Mouse (Mus musculus): ENCODE measurements around the gene Slc9b1.

The Slc9b1 gene

DNA sequence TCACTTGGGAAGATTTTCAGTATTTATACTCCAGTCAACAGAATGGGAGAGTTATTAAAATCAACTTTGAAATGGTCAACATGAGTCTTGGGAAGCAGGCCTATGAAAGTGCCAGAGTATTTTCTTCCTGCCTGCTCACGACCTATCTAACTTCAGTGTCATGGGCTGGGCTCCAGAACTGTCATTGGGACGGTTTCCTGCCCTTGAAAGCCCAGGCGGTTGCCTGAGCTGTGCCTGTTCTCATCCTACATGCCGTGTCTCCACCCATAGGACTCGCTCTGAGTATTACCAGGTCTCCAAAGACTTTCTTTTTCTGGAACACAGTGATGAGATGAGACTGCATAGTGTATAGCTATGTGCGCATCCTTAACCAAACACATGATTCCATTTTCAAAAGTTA lies 45.4 kb downstream of the Slc9b1 start:
- no peak for DNase-seq (ENCODE audit: low read depth)

DNA sequence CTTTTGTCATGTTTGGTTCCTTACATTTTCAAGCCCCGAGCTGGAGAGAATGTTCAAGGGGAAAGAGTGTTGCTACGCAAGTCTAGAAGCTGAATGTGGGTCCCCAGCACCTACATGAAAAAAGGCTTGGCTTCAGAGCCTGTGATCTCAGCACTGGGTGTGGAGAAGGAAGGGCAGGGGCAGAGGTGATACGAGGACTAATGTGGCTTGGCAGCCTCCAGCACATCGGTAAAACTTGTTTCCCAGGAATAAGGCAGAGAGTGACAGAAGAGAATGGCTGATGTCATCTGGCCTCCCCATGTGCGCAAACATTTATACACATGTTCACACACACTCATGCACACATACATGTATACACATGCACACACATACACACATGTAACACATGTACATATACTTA lies 47.3 kb downstream of the Slc9b1 start:
- no peak for DNase-seq (ENCODE audit: low read depth)

DNA sequence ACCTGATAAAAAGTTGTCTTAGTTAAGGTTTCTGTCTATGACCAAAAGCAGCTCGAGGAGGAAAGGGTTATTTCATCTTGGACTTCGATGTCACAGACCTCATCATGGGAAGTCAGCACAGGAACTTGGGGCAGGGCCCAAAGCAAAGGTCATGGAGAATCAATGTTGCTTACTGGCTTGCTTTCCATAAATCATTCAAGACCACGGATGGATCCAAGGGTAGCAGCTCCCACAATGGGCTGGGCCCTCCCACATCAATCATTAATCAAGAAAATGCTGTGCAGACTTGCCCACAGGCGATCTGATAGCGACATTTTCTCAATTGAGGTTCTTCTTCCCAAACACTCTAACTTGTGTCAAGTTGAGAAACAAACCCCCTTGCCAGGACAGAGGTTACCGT lies 48.3 kb downstream of the Slc9b1 start:
- DNase-seq (ENCODE audit: low read depth) = no peak

DNA sequence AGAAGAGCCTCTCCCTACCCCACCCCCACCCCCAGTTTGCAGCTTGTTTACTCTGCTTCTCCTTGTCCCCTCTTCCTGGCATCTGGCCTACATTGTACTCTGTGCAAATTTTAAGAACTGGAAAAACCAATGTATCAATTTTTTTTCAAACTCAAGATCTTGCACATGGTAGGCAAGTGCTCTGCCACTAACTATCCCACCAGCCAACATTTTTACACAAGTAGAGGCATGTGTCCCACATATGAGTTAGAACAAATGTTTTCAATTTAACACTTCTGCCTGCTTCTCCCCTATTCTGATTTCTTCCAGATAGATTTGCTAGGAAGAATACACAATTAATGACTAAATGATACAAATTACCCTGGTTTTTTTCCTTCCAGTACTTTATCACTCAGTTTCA lies 49.3 kb downstream of the Slc9b1 start:
- DNase-seq (ENCODE audit: low read depth) = no peak

DNA sequence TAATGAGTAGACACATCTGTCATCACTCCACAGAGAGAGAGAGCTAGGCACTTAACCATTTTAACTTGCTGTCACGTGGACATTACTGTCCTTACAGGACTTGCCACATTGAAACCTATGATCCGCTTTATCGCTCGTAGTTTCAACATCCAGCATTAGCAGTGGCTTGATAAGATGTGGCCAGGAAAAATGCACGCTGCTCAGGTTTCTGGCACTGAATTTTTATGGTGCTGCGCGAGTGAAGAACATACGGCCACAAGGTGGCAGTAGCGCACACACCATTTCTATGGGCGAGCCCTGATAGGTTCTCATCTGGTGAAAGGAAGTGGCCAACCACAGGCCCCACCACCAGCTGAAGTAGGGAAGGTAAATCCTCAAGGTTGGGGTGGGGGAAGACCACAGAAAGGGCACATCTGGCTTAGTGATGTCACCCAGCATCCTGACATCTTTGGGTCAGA lies 54.4 kb downstream of the Slc9b1 start:
- DNase-seq (ENCODE audit: low read depth) = peak; percentile 96

DNA sequence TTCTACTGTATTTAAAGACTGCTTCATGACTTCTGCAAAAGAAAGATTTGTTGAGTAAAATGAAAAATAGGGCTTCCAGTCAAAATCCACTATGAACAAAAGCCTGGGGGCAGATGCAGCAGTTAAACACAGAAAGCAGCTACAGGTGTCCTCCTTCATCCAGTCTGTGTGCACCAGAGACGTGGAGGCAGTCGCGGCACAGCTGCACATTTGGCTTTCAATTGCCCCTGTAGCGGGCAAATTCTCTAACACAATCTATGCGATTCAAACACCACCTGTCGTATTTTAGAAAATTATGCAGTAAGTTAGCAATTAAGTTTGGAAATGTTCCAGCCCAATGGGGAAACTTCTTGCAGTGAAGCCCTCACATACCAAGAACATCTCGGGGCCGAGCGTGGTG lies 55.4 kb downstream of the Slc9b1 start:
- no peak for DNase-seq (ENCODE audit: low read depth)

DNA sequence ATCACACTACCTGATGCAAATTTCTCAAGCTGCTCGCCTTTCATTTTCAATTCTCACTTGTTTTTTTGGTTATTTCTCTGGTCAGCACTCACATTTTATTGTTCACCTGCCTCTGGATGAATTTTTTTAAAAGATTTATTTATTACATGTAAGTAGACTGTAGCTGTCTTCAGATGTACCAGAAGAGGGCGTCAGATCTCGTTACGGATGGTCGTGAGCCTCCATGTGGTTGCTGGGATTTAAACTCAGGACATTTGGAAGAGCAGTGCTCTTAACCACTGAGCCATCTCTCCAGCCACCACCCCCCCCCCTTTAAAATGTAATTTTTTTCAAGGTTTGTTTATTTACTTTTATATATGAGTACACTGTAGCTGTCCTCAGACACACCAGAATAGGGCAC lies 56.0 kb downstream of the Slc9b1 start:
- DNase-seq (ENCODE audit: low read depth) = no peak

DNA sequence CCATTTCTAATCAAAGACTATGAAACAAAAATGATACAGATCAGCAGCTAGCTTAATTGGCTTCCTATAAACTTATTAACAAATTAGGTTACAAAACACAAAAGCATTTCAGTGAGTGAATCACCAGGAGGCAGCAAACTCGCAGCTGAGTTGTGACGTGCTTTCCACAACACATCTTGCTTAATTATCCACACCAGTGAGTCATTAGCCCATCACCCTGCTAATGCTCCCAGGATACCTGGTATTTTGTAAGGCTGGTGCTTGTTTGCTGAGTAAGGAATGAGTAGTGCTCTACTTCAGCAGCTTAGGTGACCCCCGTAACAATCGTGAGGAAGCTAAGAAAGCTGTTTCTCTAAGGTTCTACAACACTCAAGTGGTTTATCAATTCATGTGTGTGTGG lies 56.8 kb downstream of the Slc9b1 start:
- no peak for DNase-seq (ENCODE audit: low read depth)

DNA sequence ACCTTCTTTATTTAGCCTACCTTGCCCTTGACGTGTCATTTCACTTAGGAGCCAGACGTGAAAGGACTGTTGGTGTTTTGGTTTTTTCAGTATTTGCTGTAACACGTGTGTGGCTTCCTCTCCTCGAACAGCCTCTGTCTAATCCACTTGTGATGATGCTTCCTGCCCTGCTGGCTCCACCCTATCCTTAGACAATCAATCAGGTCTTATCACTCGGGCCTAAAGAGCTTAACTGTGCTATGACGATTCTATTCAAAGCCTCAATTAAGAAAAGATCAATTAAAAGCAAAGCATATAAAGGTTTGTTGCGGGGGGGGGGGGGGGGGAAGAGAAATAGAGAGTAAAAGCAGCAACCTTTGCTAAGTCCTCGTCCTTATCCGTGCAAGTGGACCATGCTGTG lies 59.5 kb downstream of the Slc9b1 start:
- peak; percentile 42 for DNase-seq (ENCODE audit: low read depth)

DNA sequence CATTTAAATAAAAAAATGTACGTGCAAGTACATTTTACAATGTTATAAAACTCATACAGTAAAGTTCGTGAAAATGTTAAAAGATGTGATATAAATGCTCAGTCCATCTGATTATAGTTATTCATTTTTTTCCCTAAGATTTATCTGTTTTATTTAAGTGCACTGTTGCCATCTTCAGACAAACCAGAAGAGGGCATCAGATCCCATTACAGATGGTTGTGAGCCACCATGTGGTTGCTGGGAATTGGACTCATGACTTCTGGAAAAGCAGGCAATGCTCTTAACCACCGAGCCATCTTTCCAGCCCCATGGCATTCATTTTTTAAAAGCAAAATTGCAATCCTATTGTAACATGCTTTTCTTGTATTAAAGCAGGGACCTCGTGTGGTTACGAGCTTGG lies 61.4 kb downstream of the Slc9b1 start:
- no peak for DNase-seq (ENCODE audit: low read depth)

DNA sequence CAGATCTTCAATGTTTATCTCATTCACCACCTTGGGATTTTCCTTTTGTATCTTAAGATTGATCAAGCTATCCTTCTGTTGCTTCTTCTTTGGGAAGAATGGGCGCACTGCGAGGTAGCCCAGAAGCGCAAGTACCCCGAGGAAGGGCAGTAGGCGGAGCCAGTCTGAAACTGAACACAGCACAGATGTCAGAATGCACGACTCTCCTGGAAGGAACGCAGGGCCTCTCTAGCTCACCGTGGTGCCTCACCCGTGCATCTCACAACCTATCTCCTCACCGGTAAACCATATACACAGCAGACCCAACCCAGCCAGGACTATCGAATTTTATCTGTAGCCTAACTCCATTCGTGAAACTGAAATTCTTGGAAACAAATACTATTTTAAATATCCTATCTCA lies 63.2 kb downstream of the Slc9b1 start:
- no peak for DNase-seq (ENCODE audit: low read depth)

DNA sequence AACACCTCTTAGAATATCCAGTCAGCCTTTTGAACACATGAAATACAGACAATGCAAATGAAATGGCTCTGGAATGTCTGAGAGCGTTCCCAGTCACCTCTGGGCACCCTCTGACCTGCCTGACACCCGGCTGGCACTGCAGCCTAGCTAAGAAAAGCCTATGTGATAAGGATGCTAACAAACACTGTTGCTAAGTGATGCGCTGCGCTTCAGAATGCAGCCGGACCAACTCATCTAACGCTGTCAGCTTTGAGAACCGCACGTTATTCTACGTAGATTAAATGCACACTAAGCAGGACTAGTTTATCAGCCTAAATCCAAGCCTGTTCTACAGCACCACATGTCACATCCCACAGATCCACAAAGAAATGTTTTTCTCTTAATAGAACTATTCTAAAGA lies 64.0 kb downstream of the Slc9b1 start:
- no peak for DNase-seq (ENCODE audit: low read depth)

DNA sequence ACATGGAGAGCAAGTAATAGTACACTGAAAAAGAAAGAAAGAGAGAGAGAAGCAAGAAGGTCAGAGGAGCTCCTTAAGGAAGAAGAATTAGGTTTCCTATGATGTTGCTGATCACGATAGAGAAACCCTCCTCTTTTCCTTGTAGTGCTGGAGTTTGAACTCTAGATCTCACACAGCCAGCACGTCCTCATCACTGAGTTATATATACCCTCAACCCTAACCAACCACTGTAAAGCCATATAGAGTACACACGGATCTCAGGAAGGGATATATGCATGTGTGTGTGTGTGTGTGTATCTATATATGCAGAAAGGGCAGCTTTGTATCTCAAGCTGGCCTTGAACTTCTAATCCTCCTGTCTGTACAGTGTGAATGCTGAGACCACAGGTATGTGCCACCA lies 69.4 kb downstream of the Slc9b1 start:
- no peak for DNase-seq (ENCODE audit: low read depth)

DNA sequence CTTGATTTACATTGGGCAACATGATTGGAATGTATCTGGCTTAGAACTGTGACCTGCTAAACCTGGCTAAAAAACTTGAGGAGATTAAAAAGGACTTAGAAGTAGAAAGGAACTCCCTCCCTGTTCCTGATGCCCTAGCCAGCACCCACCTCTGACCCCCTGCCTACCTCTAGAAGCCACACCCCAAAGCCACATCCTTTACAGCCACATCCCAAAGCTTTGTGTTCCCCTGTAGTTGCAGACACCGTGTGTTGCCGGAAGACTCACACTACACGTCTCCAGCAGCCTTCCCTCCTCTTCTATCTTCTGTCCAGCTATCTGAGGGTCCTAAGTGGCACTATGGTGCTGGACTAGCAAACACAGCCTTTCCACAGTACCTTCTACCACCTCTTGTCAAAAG lies 70.0 kb downstream of the Slc9b1 start:
- peak; percentile 65 for DNase-seq (ENCODE audit: low read depth)

DNA sequence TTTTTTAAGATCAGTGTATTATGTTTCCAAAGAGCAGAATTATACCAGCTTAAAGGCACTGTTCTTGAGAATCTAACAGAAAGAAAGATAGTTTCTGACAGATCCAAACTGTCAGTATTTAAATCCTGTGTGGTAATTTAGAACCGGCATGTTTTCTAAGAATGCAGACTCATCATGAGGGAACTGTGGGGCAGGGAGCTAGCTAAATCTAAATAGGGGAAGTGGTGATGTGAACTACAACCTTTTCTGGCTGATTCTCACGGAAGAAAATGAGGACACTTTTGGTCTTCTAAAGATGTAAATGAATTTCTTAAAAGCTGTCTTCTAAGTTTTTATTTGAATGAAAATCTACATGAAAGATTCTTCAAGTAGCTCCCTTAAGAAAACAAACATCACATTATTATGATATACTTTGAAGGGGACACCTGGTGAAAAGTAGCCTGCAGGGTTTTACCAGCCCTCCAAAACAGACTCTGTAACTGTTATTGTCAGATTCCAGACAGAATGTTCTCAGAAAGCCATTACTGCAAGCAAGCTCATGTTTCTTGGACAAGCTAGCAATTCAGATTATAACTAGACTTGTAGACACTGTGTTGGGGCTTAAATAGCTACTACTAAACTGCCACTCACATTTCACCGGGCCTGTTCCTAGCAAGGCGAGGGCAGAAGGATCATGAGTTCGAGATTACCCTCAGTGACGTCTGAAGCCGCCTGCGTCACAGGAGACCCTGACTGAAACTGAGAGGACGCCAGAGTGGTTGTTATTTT lies 72.9 kb downstream of the Slc9b1 start:
- no peak for DNase-seq (ENCODE audit: low read depth)

DNA sequence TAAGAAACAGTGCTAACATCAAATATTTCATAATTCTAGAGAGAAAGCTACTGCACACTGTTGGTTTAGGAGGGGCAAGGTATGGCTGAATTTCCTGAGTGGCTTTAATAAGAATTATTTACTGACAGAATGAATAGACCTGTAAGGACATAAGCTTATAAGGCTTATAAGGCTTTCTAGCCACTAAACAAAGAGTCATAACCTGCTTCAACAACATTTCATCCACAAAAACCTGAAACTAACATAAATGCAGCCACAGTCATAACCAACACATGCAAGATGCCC lies 73.4 kb downstream of the Slc9b1 start:
- no peak for DNase-seq (ENCODE audit: low read depth)

DNA sequence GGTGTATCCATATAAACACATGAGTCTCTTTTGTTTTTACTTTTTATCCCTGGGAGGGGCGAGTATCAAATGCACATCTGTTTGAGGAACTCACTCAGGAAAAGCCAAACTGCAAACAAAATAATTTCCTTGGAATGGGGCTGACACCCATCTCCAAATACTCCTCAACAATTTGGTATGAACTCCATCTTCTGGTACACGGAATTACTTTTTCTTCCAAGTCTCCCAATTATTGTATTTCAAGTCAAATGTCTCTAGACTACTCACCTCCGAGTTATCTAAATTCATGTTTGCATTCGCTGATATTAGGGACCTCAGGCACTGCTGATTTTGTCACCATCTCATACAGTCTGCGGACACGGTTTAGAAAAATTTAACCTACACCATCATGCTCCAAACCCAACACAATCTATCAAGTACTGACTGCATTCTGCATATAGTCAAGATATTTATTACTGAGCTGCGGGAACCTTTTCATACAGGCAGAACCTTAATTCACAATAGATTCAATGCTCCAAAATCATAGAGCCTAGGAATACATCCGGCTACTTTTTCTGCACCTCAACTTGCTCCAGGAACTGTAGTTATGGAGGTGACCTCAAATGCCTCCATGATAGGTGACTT lies 74.5 kb downstream of the Slc9b1 start:
- no peak for DNase-seq (ENCODE audit: low read depth)

DNA sequence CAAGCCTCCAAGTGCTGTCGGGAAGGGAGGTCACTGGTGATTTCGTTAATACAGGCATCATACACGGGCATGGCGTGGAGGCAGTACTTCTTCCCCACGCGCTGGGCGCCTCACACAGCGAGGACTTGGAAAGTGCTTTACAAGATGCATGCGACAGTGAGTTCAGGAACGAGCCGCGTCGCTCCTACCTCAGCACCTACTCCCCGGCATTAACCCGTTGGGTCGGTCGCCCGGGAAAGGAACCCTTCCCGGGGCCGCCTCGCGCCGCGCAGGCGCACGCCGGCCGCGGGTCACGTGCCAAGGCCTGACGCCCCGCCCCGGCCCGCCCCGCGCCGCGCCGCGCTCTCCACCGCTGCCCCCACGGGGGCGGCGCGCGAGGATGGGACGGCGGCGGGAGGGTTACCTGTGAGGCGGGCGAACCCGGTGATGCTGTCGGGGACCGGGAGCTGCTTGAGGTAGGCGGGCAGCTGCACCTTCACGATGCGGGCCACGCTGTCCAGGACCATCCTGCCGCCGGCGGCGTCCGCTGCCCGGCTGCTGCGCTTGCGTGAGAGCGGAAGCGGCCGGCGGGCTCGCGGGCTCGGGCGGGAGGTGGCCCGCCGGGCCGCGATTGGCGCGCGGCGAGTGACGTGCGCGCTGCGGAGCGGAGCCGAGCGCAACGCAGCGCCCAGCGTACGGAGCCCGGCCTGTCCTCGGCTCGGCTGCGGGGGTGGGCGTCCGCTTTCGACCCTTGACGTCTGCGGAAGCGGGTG lies 75.2 kb downstream of the Slc9b1 start:
- peak; percentile 92 for DNase-seq (ENCODE audit: low read depth)

DNA sequence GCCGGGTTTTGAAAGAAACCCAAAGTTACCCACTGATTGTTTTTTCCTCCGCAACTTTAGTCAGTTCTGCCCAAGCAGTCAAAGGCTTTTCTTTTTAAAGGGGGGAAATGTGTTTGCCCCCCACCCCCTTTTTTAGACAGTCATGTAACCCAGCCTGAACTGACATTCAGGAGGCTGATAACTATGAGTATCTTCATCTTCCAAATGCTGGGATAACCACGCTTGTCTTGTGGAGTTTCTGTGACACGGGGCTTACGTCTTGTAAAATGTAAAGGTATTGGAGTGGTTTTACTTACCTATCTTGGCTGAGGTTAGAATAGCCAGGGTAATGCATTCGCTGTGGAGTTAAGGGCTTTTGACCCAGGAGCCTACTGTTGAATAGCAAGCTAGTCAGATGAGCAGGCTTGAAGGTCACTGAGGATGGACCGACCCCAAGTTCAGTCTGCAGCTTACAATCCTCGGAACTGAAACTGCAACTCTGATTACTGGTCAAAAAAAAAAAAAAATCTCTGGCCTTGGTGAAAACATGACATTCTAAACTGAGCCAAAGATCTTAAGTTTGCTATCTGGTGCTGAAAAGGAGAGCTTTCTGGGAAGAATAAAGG lies 75.9 kb downstream of the Slc9b1 start, which contains the start of gene Cisd2:
TSS of gene Cisd2 (minus strand) at position 318 of the 605 bp plus-strand sequence.
- DNase-seq (ENCODE audit: low read depth) = no peak

DNA sequence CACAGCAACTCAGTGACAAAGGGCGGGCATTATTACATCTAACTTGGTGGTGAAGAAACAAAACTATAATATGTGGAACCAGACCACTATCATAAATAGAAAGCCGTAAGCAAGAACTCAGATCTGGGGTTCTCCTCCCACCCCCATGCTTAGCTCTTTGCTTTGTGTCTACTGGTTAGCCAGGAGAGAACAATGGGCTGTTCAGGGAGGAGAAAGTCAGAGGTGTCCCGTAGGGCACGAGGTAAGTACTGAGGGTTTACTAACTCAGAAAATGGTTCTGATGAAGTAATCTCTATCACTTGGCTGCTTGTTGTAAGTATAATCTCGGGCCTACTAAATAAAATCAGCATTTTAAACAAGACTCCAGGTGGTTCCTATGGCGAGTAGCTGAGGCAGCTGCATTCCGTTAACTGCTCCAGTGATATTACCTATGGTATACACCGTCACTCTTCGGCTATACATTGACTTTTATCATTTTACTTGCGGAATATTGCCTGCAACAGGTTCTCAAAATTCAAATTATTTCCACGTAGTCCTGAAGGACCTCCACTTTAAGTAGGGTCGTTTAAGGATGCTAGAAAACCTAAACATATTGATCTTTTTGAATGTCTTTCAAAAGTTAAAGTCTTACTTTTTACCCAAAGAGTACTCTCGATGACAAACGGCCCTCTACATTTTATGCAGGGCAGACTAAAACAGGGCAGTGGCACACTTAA lies 89.2 kb downstream of the Slc9b1 start:
- DNase-seq (ENCODE audit: low read depth) = no peak

DNA sequence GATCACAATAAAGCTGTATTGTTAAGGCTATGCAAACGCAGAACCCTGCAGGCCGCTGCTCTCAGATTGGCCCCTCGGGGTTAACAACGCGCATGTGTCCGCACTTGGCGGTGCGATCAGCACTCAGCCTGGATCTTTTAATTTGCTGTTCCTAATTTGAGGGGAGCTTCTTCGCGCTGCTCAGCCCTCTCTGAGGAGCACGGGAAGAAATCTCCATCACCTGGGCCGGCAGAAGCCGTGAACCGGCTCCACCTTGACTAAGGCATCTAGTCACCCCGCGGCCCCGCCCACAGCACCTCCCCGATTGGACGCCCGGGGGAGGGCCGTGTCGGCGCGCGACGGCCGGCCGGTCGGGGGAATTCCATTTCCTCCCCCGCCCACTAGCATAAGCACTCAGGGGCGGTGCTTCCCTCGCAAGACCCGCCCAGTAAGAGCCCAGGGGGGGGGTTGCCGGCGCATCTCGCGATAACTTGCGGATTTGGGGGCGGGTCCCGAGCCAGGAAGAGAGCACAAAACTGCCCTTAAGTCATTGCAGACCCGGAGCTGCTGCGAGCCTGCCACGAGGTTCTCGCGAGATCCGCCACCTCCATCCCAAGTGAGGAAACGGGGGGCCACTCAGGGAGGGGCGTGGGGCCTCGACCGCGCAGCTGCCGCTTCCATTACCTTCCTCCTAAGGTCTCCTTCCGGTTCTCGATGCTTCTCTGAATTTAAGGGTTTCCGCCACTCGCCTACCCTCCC lies 90.1 kb downstream of the Slc9b1 start, which contains the start of gene Ube2d3:
TSS of gene Ube2d3 (plus strand) at position 392 of the 738 bp plus-strand sequence.
- DNase-seq (ENCODE audit: low read depth) = peak; percentile 99
